Mouse (Mus musculus): ENCODE results near the gene Hoxc12.

- TF ChIP-seq POLR2A (IDR thresholded peaks at IDR 0.05; ENCODE audit: insufficient read depth, low read depth, low read length) = no peak
- TF ChIP-seq CTCF (IDR thresholded peaks at IDR 0.05) = peak; percentile 95
- TF ChIP-seq EP300 (IDR thresholded peaks at IDR 0.05; ENCODE audit: insufficient read depth, low read depth, low read length) = peak; percentile 75; the same call in 1 of the 2 replicates
These were observed 50.7 kb downstream of the Hoxc12 start for GRCm38 (mm10) chr15:102987124-102987833.
